Mouse (Mus musculus): Measurements from ENCODE around the gene Aass.
"Not testable (repeated sequence)": the region's sequence is repeated elsewhere in the genome, so short reads cannot be mapped to it uniquely, and the experiment has no call there.

Aass gene

DNA sequence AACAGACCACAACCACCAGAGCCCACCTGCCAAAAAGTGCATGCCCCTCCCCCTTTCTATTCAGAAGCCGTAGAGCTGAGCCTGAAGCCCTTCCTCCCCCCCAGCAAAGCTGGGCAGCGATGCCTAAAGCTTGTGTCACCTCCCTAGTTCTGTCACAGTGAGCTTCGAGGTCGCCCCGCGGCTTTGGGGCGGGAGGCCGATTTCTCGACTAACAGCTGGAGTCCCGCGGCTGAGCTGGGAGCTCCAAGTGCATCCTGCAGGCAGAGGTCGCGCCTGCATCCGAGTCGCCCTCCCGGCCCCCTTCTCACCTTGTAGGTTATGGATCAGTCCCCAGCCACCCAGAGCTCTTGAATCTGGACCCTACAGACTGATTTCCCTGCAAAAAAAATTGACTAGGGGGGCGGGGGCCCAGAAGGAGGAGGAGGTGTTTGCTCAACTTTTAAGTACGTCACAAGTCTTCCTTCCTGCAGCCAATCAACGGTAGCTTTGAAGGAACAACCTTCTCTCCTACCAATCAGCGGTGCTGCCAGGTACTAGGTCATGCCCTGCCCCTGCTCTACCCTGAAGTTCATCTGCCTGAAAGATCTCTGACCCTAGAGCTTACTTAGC is at the start of gene Aass:
Gene Aass (minus strand): TSS at position 414 of the 609 bp plus-strand sequence.
- DNase-seq (ENCODE audit: low spot score): no peak

DNA sequence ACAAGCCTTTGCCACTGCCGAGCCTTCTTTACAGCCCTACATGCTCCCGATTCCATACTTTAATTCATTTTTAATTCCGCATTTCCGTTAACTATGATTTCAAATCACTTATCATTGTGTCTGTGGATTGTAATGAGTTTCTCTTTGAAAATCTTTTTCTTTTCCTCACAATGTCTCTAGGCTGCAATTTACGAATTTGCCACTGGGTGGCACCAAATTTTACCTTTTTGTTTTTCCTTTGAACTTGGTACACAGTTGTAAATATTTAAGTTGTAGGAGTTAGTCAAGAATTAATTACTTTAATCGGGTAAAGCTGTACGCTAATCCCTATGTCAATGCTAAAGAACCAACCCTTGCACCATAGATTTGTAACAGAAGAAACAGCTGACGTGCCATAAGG is 47.3 kb upstream of the Aass start:
- DNase-seq (ENCODE audit: low spot score): no peak

DNA sequence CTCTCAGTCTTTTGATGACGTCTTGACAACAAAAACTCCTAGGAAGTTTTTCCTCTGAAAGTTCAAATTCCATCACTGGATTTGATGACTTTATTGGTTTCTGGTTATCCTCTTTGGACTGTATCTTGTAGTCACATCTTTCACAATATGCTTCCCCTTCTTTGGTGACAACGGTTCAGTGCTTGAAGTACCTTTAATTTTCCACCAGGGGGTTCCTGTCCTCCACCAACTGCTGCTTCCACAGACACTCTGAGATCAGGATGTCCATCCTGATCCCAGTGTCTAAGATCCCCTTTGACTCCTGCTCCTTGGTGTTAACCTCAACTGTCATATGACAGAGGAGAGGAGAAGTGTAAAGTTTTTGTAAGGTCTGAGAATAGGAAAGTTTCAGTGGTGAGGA is 31.0 kb upstream of the Aass start:
- not testable (repeated sequence) for DNase-seq (ENCODE audit: low spot score)

DNA sequence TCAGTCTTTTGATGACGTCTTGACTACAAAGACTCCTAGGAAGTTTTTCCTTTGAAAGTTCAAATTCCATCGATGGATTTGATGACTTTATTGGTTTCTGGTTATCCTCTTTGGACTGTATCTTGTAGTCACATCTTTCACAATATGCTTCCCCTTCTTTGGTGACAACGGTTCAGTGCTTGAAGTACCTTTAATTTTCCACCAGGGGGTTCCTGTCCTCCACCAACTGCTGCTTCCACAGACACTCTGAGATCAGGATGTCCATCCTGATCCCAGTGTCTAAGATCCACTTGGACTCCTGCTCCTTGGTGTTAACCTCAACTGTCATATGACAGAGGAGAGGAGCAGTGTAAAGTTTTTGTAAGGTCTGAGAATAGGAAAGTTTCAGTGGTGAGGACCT is 23.6 kb upstream of the Aass start:
- not testable (repeated sequence) for DNase-seq (ENCODE audit: low spot score)

DNA sequence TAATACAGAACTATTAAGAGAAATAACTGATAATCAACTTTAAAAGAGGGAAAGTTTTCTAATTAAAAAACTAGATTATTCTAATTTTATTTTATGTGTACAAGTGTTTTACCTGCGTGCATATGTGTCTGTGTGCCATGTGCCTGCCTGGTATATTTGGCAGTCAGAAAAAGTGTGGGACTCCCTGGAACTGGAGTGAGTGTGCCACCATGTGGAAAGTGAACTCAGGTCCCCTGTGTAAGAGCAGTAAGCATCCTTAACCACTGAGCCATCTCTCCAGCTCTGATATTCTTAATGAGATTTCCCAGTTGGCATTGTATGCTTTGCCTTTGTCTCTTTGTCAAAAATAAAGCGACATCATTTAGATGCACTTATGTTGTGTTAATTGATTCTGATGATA is 20.3 kb upstream of the Aass start:
- no peak for DNase-seq (ENCODE audit: low spot score)

DNA sequence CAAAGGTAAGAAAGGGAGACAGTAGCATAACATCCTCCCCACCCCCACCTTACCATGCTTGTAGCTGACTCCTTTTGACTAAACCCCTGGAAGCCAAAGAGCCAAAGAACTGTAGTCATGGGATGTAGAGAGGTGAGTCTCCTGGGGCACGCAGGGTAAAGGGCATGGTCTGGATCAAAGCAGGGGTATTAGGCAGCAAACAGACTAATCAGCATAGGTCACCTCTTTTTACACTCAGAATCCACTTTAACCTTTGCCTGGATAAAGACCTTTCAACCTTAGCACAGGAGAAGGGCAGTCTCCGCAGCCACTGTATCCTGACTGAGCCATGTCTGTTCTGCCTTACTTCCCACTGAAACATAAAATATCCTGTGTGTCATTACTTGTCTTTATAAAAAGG is 14.4 kb upstream of the Aass start:
- DNase-seq (ENCODE audit: low spot score): no peak

DNA sequence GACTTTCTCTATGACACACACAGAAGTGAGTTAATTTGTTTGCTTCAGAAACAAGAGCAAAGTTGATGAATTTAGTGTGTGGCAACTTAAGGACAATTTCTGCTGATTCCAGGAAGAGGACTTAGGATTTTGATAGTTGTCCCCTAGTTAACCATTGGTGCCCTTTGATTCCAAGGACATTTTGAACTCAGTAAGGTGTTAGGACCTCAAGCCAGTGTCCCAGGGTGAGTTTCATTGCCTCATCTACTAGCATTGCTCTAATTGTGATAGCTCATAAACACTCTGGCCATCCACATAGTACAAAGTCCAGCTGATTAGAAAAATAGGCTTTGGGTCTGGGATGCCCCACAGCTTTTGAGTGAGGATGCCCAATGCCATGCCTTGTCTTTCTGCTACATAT is 11.2 kb upstream of the Aass start:
- no peak for DNase-seq (ENCODE audit: low spot score)

DNA sequence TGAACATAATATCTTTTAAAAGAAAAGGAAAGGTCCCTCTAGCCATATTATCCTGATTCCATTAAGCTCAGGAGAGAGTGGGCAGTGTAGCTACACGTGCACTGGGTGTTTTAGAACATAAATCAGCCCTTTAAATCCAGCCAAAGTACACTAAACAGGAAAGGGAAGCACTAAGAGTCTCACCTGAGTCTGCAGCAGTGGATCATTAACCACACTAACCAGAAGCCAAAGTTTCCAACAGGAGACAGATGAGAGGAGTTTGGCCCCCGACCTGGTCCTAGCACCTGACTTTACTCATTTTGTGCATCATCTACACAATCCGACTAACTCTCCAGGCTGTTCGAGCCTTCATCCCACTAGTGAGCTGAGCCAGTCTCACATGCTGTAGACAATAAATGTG is 1.8 kb downstream of the Aass start:
- no peak for DNase-seq (ENCODE audit: low spot score)

DNA sequence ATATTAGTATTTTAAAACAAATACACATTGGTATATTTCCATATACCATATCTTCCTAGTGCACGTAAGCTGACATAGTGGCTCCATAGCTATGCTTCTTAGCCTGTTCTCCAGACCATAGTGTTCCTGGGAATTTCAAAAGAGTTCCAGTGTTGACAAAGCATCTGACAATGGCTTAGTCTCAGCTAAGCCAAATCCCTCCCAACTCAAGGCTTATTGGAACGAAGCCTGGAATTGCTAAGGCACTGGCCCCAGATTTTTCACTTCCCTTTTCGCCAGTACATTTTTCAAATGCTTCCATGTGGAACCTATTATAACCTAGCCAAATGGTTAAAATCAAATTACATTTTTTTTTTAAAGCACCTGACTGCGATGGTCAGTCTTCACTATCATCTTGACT is 3.6 kb downstream of the Aass start:
- DNase-seq (ENCODE audit: low spot score): no peak

DNA sequence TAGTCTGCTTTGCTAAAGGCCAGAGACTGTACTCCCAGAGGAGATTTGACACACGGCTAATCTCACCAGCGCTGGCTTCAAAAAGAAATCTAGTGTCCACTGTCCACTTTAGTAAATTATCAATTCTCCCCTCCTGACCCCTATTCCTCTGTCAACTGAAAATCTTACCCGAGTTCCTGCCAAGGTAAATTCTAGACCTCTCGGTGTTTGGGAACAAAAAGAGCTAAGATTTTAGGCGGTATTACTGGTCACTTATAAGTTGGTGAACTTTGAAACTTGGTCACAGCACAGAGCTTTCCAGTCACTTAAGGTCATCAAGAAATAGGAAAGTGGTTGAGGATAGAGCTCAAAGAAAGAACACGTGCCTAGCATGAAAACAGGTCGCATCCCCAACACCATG is 6.1 kb downstream of the Aass start:
- DNase-seq (ENCODE audit: low spot score): no peak

DNA sequence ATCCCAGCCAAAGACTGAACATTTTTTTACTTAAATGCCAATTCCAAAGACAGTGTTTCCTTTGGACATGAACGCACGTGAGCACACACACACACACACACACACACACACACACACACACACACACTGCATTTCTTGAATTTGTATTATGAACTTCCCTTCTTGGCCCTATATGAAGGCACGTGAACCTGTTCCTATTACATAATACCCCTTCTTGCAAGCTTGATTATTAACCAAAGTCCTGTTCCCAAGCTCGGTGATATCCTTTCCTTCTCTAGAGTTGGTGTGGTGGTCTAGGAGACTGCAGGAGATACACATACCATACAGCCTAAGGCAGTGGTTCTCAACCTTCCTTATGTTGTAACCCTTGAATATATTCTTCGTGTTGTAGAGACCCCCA is 7.0 kb downstream of the Aass start:
- DNase-seq (ENCODE audit: low spot score): no peak

DNA sequence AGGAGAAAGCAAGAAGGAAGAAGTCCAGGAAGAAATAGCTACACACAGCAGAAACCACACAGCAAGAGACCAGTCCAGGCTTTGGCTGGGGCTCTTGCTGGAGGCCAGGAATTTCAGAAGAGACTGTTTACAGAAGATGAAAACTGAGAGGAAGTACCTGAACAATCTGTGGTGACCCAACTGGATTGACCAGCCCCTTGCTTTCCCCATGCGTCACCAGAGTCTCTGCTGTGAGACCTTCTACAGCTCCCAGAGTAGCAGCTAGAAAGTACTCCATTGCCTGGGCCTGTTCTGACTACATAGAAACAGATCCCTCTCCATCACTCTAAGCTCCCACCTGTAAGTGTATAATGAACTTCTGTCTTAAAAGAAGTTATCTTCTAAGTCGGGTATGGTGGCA is 8.0 kb downstream of the Aass start:
- DNase-seq (ENCODE audit: low spot score): no peak

DNA sequence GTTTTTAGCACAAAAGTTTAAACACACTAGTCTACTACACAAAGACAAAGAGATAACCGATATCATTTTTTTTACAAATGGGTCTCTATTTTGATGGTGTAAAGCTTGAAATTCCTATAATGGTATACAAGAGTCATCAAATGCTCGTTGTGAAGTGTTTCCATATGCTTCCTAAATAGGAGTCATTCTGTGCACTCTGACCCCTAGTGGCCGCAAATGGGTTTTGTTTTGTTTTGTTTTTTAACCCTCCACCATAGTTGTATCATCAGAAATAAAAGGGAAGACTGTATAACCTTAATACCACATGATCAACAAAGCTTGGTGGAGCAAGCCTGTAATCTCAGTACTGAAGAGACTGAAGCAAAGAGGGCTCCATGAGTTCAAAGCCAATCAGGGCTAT is 9.9 kb downstream of the Aass start:
- DNase-seq (ENCODE audit: low spot score): no peak

DNA sequence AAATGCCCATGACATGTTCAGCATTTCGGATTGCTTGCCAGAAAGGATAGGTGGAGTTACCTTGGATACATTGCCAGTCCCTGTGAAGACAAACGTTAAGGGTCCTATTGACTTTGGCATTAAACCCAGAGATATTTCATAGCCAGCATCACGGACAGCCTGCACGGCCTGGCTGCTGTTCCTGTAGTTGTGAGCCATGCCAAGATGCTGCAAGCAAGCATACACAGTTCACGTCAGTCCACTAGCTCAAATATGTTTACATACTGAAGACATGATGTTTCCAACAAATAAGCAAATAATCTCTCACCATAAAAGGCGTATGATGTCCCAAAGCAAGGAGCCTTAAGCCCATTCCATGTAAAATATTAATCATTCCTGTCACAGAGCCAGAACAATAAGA is 18.0 kb downstream of the Aass start:
- DNase-seq (ENCODE audit: low spot score): no peak

DNA sequence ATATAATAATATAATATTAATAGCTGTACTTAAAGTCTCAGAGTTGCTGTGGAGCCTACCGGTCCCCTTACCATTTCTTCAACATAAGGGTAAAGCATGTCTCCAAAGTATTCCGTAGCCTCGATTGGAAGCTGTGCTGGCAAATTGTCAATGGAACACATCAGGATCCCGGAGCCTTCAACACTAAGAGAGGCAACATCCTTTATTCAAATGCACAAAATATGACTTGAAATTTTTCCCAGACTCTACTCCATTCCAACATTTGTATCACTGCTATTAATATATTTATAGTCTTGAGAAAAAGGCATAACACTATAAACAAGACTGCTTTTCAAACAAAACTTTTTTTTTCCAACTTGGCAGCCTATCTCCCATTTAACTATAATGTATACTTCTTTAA is 25.7 kb downstream of the Aass start:
- DNase-seq (ENCODE audit: low spot score): no peak

DNA sequence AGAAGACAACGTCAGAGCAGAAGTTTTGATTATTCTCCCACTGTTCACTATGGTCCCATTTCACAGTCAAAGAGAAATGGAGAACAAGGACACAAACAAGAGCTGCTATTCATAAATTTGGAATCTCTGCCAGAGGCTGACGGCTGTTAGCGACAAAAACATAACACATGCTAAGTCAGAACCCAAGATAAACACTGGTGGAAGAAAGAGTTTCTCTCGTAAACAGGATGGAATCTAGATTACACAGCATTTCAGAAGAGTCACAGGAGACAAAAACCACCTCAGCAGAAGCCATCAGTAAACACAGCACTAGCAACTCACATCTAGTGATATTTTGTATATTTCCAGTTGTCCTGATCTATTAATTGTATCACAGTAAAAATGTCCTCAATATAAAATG is 26.4 kb downstream of the Aass start:
- DNase-seq (ENCODE audit: low spot score): no peak

DNA sequence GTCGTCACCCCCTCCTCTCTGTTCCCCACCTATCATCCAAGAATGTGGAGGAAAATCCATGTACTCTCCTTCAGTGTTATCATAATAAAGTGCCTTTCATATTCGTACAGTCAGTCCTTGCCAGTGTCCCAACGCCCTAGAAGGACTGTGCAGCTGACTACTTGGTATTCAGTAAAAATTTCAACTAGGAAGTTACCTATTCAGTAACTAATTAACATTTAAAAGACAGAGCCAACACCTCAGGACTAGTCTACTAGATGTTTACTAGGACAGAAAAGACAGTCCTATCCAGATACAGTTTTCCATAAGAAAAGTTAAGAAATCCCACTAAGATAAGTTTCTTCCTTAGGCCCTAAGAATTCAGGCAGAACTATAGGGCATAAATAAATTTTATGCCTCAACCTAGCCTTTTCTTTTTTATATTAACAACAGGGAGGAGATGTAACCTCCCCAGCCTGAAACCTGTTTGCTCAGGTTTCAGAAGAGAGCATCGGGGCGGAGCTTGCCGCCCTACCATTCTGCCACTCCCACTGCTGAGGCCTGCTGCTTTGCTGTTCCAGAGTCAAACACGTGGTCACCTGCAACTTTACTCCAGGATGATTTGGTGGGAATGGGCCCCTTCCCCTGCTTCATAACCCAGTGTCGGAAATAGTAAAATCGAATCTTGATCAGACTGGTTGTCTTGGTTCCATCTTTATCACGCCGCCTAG is 42.3 kb downstream of the Aass start:
- DNase-seq (ENCODE audit: low spot score): not testable (repeated sequence)

DNA sequence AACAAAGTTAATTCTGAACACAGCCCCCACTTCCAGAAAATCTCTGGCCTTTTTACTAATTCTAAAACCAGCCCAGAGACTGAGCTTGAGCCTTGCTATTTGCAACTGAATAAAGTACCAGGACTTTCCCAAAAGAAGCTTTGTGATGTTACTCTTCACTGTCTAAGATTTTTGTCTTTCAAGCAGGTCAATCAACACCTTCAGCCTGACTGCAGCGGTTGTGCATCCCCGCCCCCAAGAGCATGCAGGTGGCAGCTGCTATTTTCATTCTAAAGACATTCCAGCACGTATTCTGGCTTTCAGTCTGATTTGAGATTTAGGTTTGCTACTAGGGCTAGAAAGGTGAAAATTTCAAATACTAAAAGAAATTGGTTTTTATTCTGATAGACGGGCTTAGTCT is 43.5 kb downstream of the Aass start:
- not testable (repeated sequence) for DNase-seq (ENCODE audit: low spot score)

DNA sequence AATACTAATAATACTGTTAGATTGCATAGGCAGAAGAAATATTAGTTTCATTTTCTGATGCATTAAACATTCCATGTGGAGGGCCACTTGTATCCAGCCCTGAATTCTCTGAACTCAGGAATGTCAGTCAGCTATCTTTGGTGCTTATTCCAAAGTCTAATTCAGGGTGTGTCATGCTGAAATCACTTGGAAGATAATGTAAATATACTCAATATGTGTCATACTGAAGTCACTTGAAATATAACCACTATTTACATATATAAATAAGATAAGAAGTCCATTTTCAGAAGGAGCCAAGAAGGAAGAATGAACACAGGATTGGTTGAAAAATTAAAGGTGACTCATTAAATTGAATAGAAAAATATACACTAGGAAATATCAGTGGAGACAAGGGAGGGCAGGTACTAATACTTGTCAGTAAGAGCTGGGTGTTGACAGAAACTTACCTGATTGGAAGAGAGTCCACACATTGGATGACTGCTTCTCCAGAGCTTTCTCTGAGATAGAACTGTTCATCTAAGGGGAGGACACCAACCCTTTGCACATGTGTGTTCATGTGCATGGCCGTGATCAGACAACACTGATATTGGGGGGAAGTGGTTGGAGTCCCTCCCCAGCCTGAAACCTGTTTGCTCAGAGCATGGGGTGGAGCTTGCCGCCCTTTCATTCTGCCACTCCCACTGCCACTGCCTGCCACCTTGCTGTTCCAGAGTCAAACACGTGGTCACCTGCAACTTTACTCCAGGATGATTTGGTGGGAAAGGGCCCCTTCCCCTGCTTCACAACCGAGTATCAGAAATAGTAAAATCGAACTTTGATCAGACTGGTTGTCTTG is 48.0 kb downstream of the Aass start:
- no peak for DNase-seq (ENCODE audit: low spot score)

DNA sequence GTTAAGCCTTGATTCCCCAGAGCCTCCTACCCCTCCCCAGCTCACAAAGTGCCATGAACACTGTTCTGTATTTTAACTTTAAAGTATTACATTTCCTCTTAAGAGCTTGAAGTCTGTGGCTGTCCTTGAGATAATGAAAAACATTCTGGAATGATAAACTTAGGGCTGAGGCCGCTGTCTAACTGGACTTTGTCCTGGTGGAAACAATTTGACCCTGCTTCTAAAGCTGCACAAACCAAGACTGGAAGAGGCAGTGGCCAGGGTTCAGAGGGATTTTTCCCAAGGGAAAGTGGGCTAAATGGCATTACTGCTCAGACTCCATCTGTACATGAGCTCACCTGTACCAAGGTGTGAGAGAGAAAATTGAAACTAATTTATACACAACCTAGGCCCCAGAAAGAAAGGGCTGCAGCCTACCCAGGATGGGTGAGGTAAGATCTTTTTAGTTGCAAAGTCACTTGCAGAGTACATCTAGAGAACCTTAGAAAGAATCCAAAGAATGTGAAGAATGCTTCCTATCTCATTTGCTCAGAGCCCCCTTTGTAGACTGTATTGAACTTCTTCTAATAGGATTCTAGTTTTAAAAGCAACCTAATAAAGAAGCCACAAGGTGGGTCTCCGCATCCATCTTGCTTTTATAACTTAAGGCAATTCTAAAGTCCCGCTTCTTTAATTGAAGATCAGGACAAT is 52.6 kb downstream of the Aass start:
- no peak for DNase-seq (ENCODE audit: low spot score)

DNA sequence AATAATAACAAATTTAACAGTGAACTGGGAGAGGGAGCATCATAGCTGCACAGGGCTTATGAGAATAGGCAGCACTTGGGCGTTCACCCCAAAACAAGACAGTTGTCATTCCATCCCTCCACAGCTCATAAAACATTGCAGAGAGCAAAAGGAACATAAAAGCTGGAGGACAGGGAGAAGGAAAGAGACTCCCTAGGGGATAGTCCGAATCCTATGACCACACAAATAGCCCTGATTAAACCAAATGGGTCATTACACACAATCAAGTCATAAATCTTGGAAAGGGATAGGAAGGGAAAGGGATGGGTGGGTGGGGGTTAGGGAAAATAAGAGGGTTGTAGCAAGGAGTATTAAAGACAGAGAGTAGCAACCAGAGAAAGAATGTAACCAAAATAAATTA is 54.5 kb downstream of the Aass start:
- DNase-seq (ENCODE audit: low spot score): no peak

DNA sequence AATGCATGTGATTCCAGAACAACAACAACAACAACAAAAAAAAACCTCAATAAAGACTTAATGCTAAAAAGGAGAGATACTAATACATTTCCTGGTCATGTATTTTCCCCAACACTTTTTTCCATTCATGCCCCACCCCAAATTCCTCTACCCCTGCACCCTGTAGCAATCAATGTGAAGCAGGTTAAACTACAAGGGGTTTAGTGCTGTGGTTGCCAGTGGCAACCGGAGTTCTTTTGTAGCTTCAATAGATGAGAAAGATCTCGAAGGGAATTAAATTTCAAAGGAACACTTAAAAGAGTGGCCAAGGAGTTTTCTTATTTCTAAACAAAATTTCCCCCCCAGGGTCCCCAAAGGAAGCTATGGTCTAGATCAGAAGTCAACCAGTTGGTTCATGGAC is 56.7 kb downstream of the Aass start:
- no peak for DNase-seq (ENCODE audit: low spot score)

DNA sequence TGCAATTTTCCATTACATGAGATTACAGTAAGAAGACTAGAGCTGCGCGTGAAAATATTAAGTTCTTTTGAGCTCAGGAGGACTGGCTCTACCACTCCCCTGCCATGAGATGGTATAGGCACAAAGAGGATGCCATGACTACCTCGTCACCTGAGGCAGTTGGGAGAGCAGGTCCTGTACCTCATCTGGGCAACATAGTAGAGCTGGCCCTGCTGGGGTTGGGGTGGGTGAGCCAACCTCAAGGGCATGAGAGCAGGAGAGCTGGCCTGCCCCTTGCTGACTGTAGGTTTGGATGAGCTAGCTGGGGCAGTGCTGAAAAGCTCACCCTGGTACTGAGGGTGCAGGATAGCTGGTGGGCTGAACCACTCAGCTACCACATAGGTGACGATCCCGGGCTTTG is 77.1 kb downstream of the Aass start:
- no peak for DNase-seq (ENCODE audit: low spot score)
